Mouse (Mus musculus): ENCODE data around the gene Lrr1.

The Lrr1 gene

GRCm38 (mm10) chr12:69198164-69198535 is 29.5 kb downstream of the Lrr1 start, which contains the start of gene Dnaaf2:
TSS of gene Dnaaf2 (minus strand) at chr12:69198429.
- peak; percentile 71 for DNase-seq (ENCODE audit: low read depth, low spot score)

GRCm38 (mm10) chr12:69198985-69199384 is 30.4 kb downstream of the Lrr1 start:
- DNase-seq (ENCODE audit: low read depth, low spot score): no peak

GRCm38 (mm10) chr12:69204052-69204833 is 35.6 kb downstream of the Lrr1 start, which contains the start of gene Gm49384:
TSS of gene Gm49384 (minus strand) at chr12:69204267.
- DNase-seq (ENCODE audit: low read depth, low spot score): peak; percentile 54

GRCm38 (mm10) chr12:69207396-69207795 is 38.8 kb downstream of the Lrr1 start:
- DNase-seq (ENCODE audit: low read depth, low spot score): no peak

GRCm38 (mm10) chr12:69207926-69208325 is 39.3 kb downstream of the Lrr1 start:
- no peak for DNase-seq (ENCODE audit: low read depth, low spot score)

GRCm38 (mm10) chr12:69208520-69208919 is 39.9 kb downstream of the Lrr1 start:
- peak; percentile 57 for DNase-seq (ENCODE audit: low read depth, low spot score)

GRCm38 (mm10) chr12:69210056-69210979 is 41.7 kb downstream of the Lrr1 start:
- DNase-seq (ENCODE audit: low read depth, low spot score): peak; percentile 93

- DNase-seq (ENCODE audit: low read depth, low spot score): peak; percentile 48
Measured at GRCm38 (mm10) chr12:69211057-69211456, 42.4 kb downstream of the Lrr1 start.

GRCm38 (mm10) chr12:69213186-69213777 is 44.7 kb downstream of the Lrr1 start:
- DNase-seq (ENCODE audit: low read depth, low spot score): no peak

- DNase-seq (ENCODE audit: low read depth, low spot score): no peak
Measured at GRCm38 (mm10) chr12:69214393-69214792, 45.8 kb downstream of the Lrr1 start.

GRCm38 (mm10) chr12:69215000-69215785 is 46.6 kb downstream of the Lrr1 start:
- DNase-seq (ENCODE audit: low read depth, low spot score): no peak

GRCm38 (mm10) chr12:69216587-69216986 is 48.0 kb downstream of the Lrr1 start:
- DNase-seq (ENCODE audit: low read depth, low spot score): no peak

GRCm38 (mm10) chr12:69220613-69221277 is 52.1 kb downstream of the Lrr1 start:
- peak; percentile 16 for DNase-seq (ENCODE audit: low read depth, low spot score)

- peak; percentile 92 for DNase-seq (ENCODE audit: low read depth, low spot score)
Measured at GRCm38 (mm10) chr12:69227776-69228466, 59.3 kb downstream of the Lrr1 start, which contains the start of gene Pole2. TSS of gene Pole2 (minus strand) at chr12:69228195.

Data from ZHBTc4 (cell line).